Mouse (Mus musculus) gonadal fat pad, adult 2 months (tissue): ENCODE data around the gene Pth2r. TPM values are rescaled to one million over a fixed set of nuclear protein-coding genes. Genes with fewer than 3 reads are reported as not detected.

Source experiments
- polyA plus RNA-seq: library from polyadenylated mRNA; depleted of rRNA; stranded (reverse); fragments of >200 nt; gene quantifications from 2 replicates; pipeline ENCODE4 v1.2.3, GENCODE M21; 2012; rRNA removed

Pth2r gene
- polyA plus RNA-seq, 1 experiment, result 0.05 TPM

Other genes starting within 250 kb of the Pth2r start
- 1.1 and 1.2 TPM in 2 replicates for gene Akr1cl, start 249.3 kb upstream of the Pth2r start, polyA plus RNA-seq
- 0.45 TPM in 1 of 2 replicates, not detected in the other for gene Cryge, start 230.9 kb upstream of the Pth2r start, polyA plus RNA-seq
- 0.38 TPM in 1 of 2 replicates, not detected in the other for gene Crygd, start 218.6 kb upstream of the Pth2r start, polyA plus RNA-seq
- gene Crygc, start 208.4 kb upstream of the Pth2r start, polyA plus RNA-seq, result 38.9 and 62.2 TPM in 2 replicates
- gene Crygb, start 199.8 kb upstream of the Pth2r start, polyA plus RNA-seq, result not detected in 2 replicates
- not detected in 2 replicates for gene Cryga, start 178.7 kb upstream of the Pth2r start, polyA plus RNA-seq
- not detected in 2 replicates for gene Gm28845, start 162.5 kb upstream of the Pth2r start, polyA plus RNA-seq
- 0.23 TPM in 1 of 2 replicates, not detected in the other for gene D630023F18Rik, start 158.8 kb upstream of the Pth2r start, polyA plus RNA-seq
- gene Idh1, start 95.6 kb upstream of the Pth2r start, polyA plus RNA-seq, result 63.7 and 86.8 TPM in 2 replicates
- gene Pikfyve, start 95.4 kb upstream of the Pth2r start, polyA plus RNA-seq, result 8.8 and 9.1 TPM in 2 replicates